Mouse (Mus musculus) limb, embryonic 15.5 days (tissue): ENCODE results near the gene Setd2. TPM values are rescaled to one million over a fixed set of nuclear protein-coding genes. Genes with fewer than 3 reads are reported as not detected.
A peak's percentile ranks its signal among the peaks of the same experiment; 100 is the strongest.

ENCODE experiments used
- ATAC-seq: fragments of 200-750 bp; cut with Nextera tagmentation; 2 replicates; pipeline ENCODE4 v1.8.0; 2017; ENCODE audit warnings: low read depth, moderate TSS enrichment; ENCODE audit not compliant: insufficient number of reproducible peaks, low FRiP score, low TSS enrichment
- H3K27ac ChIP-seq: fragments of 300-500 bp; sonication (generic); 2 replicates; pipeline ENCODE4 v1.5.1; 2015; ENCODE audit warnings: moderate library complexity, mild to moderate bottlenecking, inconsistent platforms
- H3K27me3 ChIP-seq: fragments of 300-500 bp; sonication (generic); 2 replicates; pipeline ENCODE4 v1.6.1; 2015; ENCODE audit warnings: inconsistent platforms
- H3K36me3 ChIP-seq: fragments of 300-500 bp; sonication (generic); 2 replicates; pipeline ENCODE4 v1.6.1; 2015; ENCODE audit warnings: inconsistent platforms
- H3K4me1 ChIP-seq: fragments of 300-500 bp; sonication (generic); 2 replicates; pipeline ENCODE4 v1.6.1; 2015; ENCODE audit warnings: inconsistent platforms
- H3K4me2 ChIP-seq: fragments of 300-500 bp; sonication (generic); 2 replicates; pipeline ENCODE4 v1.6.1; 2015; ENCODE audit warnings: mild to moderate bottlenecking, inconsistent platforms
- H3K4me3 ChIP-seq: fragments of 300-500 bp; sonication (generic); 2 replicates; pipeline ENCODE4 v1.5.1; 2015; ENCODE audit warnings: mild to moderate bottlenecking, inconsistent platforms
- H3K9ac ChIP-seq: fragments of 300-500 bp; sonication (generic); 2 replicates; pipeline ENCODE4 v1.6.1; 2015; ENCODE audit warnings: inconsistent platforms
- H3K9me3 ChIP-seq: fragments of 300-500 bp; sonication (generic); 2 replicates; pipeline ENCODE4 v1.6.1; 2016; ENCODE audit warnings: inconsistent platforms
- WGBS: fragments of 180-500 bp; shearing (Covaris S2); methylation state at CpG from one replicate; pipeline ENCODE4 v1.1.7; 2015; 5-methylcytosine and 5-hydroxymethylcytosine counted together
- polyA plus RNA-seq: library from polyadenylated mRNA; unstranded; fragments of >200 nt; fragmentation: Nextera tagmentation; extraction: Ambion mirVana; gene quantifications from 2 replicates; pipeline ENCODE4 v1.2.1, GENCODE M21; 2015

Gene Setd2
- polyA plus RNA-seq, 1 experiment from 2014 or later: 34.0 TPM

GRCm38 (mm10) chr9:110538511-110538910 lies 6.1 kb downstream of the Setd2 start:
- H3K4me1 ChIP-seq: peaks cover 18% of the 10 kb centered on the region
- no peaks in the 10 kb centered on the region for H3K9me3 ChIP-seq
- ATAC-seq: no peak
- no peak overlapping the region for H3K4me2 ChIP-seq
- no peak overlapping the region for H3K4me3 ChIP-seq
- no peaks in the 10 kb centered on the region for H3K27me3 ChIP-seq
- 0 out of 2 replicates have a peak, but pooled peaks cover 5% of the 10 kb centered on the region for H3K36me3 ChIP-seq
- no peak overlapping the region for H3K27ac ChIP-seq
- H3K9ac ChIP-seq: no peak overlapping the region

DNA sequence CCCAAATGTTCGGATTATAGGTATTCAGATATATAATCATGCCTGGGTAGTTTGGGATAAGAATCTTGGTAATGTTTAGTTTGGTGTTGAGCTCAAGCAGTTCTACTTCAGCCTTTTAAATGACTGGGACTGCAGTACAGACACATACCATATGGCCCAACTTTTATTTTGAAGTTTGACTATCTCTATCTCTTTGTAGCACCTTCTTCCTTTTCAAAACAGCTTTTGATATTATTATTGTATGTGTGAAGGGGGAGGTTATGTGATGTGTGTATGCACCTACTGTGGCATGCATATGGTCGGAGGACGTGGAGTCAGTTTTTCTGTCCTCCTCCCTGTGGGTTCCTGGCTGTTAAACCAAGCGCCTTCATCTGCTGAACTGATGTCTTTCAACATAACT lies 9.6 kb downstream of the Setd2 start:
- no peak overlapping the region for H3K27ac ChIP-seq
- H3K9ac ChIP-seq: no peak overlapping the region
- H3K27me3 ChIP-seq: no peaks in the 10 kb centered on the region
- no peak overlapping the region for H3K4me2 ChIP-seq
- no peak overlapping the region for H3K4me3 ChIP-seq
- 0 out of 2 replicates have a peak, but pooled peaks cover 5% of the 10 kb centered on the region for H3K36me3 ChIP-seq
- no peak for ATAC-seq
- WGBS: 85% methylated on average over 4 of the region's 4 CpGs
- no peaks in the 10 kb centered on the region for H3K4me1 ChIP-seq
- no peaks in the 10 kb centered on the region for H3K9me3 ChIP-seq

DNA sequence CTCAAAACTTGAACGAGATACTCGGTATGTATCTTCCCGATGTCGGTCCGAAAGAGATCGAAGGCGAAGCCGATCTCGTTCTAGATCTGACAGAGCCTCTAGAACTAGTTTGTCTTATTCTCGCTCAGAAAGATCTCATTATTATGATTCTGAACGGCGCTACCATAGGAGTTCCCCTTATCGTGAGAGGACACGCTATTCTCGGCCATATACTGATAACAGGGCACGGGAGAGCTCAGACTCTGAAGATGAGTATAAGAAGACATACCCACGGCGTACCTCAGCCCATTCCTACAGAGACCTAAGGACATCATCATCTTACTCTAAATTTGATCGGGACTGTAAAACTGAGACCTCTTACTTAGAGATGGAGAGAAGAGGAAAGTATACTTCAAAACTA lies 15.9 kb downstream of the Setd2 start:
- no peak overlapping the region for H3K27ac ChIP-seq
- H3K4me2 ChIP-seq: no peak overlapping the region
- H3K27me3 ChIP-seq: no peaks in the 10 kb centered on the region
- no peak overlapping the region for H3K4me3 ChIP-seq
- H3K36me3 ChIP-seq: peaks cover 57% of the 10 kb centered on the region
- H3K4me1 ChIP-seq: no peaks in the 10 kb centered on the region
- WGBS: 96% methylated on average over 19 of the region's 19 CpGs
- H3K9ac ChIP-seq: no peak overlapping the region
- ATAC-seq: no peak
- H3K9me3 ChIP-seq: no peaks in the 10 kb centered on the region

- no peak overlapping the region for H3K4me3 ChIP-seq
- no peaks in the 10 kb centered on the region for H3K4me1 ChIP-seq
- H3K9me3 ChIP-seq: no peaks in the 10 kb centered on the region
- no peak overlapping the region for H3K9ac ChIP-seq
- no peak overlapping the region for H3K27ac ChIP-seq
- no peak overlapping the region for H3K4me2 ChIP-seq
- ATAC-seq: no peak
- no peaks in the 10 kb centered on the region for H3K27me3 ChIP-seq
- H3K36me3 ChIP-seq: peaks cover 72% of the 10 kb centered on the region
Measured at GRCm38 (mm10) chr9:110568309-110568708, 35.9 kb downstream of the Setd2 start.

GRCm38 (mm10) chr9:110582161-110582560 lies 49.8 kb downstream of the Setd2 start:
- Histone ChIP-seq H3K36me3 (peaks cover 21% of the 10 kb centered on the region), H3K9me3 (no peaks in the 10 kb centered on the region), H3K27me3 (no peaks in the 10 kb centered on the region), H3K4me2 (no peak overlapping the region), H3K4me3 (no peak overlapping the region), H3K4me1 (no peaks in the 10 kb centered on the region), H3K27ac (no peak overlapping the region), H3K9ac (no peak overlapping the region)
- 86% methylated on average over 2 of the region's 2 CpGs for WGBS
- ATAC-seq: no peak

DNA sequence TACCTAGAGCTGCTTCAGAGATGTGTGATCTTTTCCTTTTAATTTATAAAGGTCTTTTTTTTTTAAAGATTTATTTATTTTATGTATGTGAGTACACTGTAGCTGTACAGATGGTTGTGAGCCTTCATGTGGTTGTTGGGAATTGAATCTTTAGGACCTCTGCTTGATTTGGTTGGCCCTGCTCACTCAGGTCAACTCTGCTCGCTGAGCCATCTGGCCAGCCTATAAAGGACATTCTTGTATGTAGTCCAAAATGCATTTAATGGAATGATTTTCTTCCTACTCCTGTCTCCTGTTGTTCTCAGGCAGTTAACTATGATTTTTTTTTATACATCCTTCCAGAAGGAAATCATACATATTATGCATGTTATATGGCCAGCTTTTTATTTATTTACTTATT lies 51.1 kb downstream of the Setd2 start:
- Histone ChIP-seq H3K27me3 (no peaks in the 10 kb centered on the region), H3K36me3 (peaks cover 14% of the 10 kb centered on the region)

DNA sequence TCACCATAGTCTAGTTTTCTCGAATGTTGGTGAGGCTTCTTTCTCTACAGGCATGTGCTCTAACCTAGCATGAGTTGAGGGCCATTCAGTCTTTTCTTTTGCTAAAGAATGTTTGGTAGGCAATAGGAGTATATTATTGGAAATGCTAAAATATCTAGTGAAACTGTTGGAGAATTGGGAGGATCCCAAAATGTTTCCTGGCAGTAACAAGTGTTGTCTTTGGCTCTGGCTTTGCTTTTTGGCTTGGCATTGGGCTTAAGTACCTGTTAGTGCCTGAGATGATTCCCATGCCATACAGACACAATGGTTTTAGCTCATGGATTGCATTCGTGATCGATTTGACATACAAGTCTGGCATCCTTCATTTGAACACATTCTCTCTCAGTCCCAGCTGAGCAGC lies 79.1 kb downstream of the Setd2 start:
- Histone ChIP-seq H3K4me1 (no peaks in the 10 kb centered on the region), H3K4me3 (no peak overlapping the region), H3K36me3 (peaks cover 59% of the 10 kb centered on the region), H3K9ac (no peak overlapping the region), H3K27ac (no peak overlapping the region), H3K4me2 (no peak overlapping the region), H3K27me3 (no peaks in the 10 kb centered on the region), H3K9me3 (no peaks in the 10 kb centered on the region)
- WGBS: 89% methylated on average over 3 of the region's 3 CpGs
- no peak for ATAC-seq

More for the DNA sequence above, 51.1 kb downstream of the Setd2 start:
- no peak overlapping the region for H3K27ac ChIP-seq
- no peak overlapping the region for H3K9ac ChIP-seq
- no peak overlapping the region for H3K4me3 ChIP-seq
- H3K9me3 ChIP-seq: no peaks in the 10 kb centered on the region
- no peak overlapping the region for H3K4me2 ChIP-seq
- ATAC-seq: no peak
- WGBS: 41% methylated on average over 1 of the region's 1 CpGs
- no peaks in the 10 kb centered on the region for H3K4me1 ChIP-seq

GRCm38 (mm10) chr9:110617081-110617480 lies 84.7 kb downstream of the Setd2 start:
- no peak overlapping the region for H3K9ac ChIP-seq
- H3K4me3 ChIP-seq: no peak overlapping the region
- no peaks in the 10 kb centered on the region for H3K27me3 ChIP-seq
- H3K4me1 ChIP-seq: 0 out of 2 replicates have a peak, but pooled peaks cover 4% of the 10 kb centered on the region
- no peak for ATAC-seq
- no peak overlapping the region for H3K4me2 ChIP-seq
- H3K27ac ChIP-seq: 0 out of 2 replicates have a peak overlapping the region, but pooled peaks have one; percentile 11
- peaks cover 71% of the 10 kb centered on the region for H3K36me3 ChIP-seq
- H3K9me3 ChIP-seq: no peaks in the 10 kb centered on the region
- 80% methylated on average over 3 of the region's 3 CpGs for WGBS

GRCm38 (mm10) chr9:110620180-110620579 lies 87.8 kb downstream of the Setd2 start:
- Histone ChIP-seq H3K36me3 (peaks cover 65% of the 10 kb centered on the region), H3K9me3 (no peaks in the 10 kb centered on the region), H3K4me1 (peaks cover 29% of the 10 kb centered on the region), H3K4me3 (no peak overlapping the region), H3K27me3 (no peaks in the 10 kb centered on the region), H3K9ac (no peak overlapping the region), H3K4me2 (no peak overlapping the region), H3K27ac (0 out of 2 replicates have a peak overlapping the region, but pooled peaks have one; percentile 43)
- 78% methylated on average over 7 of the region's 7 CpGs for WGBS
- ATAC-seq: no peak

DNA sequence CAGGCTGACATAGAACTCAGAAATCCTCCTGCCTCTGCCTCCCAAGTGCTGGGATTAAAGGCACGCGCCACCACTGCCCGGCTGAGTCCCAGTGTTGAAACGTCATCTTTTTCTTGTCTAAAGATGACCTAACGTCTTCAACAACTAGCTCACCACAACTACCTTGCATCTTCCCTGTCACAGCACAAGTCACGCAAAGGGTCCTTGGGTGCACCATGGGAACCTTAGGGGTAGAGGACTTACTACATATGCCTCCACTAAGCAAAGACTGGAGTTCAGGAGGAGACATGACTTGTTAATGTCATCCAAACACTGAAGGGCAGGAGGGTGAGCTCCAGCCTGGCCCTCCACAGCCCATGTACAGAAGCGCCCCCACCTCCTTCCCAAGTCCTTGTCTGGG lies 88.3 kb downstream of the Setd2 start:
- no peaks in the 10 kb centered on the region for H3K9me3 ChIP-seq

DNA sequence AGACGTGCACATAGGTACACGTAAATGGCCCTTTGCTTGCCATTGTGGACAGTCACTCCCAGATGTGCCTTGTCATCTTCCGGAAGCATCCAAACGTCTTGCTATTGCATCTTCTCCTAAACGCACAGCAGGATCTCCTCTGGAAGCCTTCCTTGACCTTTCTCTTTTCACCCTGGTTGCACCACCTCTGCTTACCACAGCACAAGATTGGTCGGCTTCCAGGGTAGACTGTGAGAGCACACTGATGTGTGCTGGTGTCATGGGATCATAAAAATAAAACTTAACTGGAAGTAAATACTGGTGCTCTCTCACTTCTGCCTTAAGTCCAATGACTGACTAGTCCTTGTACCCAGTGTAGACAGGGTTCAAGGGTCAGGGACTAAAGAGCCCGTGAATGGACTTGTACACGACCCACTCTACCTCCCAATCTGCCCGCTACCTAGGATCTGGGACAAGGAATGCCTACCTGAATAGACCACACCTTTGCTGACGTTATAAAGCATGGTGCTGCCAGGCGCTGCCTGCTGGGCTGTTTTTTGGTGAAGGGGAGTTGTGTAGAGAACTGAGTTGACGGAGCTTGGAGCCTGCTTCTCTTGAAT lies 90.3 kb downstream of the Setd2 start:
- no peak overlapping the region for H3K9ac ChIP-seq
- peaks cover 38% of the 10 kb centered on the region for H3K4me1 ChIP-seq
- no peaks in the 10 kb centered on the region for H3K9me3 ChIP-seq
- peak overlapping the region; percentile 87; the same call in 1 of the 2 replicates for H3K27ac ChIP-seq
- H3K27me3 ChIP-seq: no peaks in the 10 kb centered on the region
- no peak overlapping the region; the same call in 1 of the 2 replicates for H3K4me2 ChIP-seq
- 81% methylated on average over 12 of the region's 12 CpGs for WGBS
- no peak overlapping the region for H3K4me3 ChIP-seq
- peaks cover 46% of the 10 kb centered on the region for H3K36me3 ChIP-seq
- no peak for ATAC-seq

More for the DNA sequence above, 88.3 kb downstream of the Setd2 start:
- Histone ChIP-seq H3K36me3 (peaks cover 60% of the 10 kb centered on the region), H3K4me2 (no peak overlapping the region), H3K27me3 (no peaks in the 10 kb centered on the region), H3K9ac (no peak overlapping the region), H3K4me3 (no peak overlapping the region), H3K4me1 (peaks cover 34% of the 10 kb centered on the region), H3K27ac (no peak overlapping the region)
- ATAC-seq: no peak
- 95% methylated on average over 7 of the region's 7 CpGs for WGBS

GRCm38 (mm10) chr9:110623416-110624195 lies 91.2 kb downstream of the Setd2 start:
- H3K36me3 ChIP-seq: peaks cover 37% of the 10 kb centered on the region
- no peak; the same call in 1 of the 2 replicates for ATAC-seq
- 26% methylated on average over 8 of the region's 8 CpGs for WGBS

More at GRCm38 (mm10) chr9:110623416-110624195, 91.2 kb downstream of the Setd2 start:
- H3K4me3 ChIP-seq: peak overlapping the region; percentile 45
- H3K4me1 ChIP-seq: peaks cover 38% of the 10 kb centered on the region
- H3K27ac ChIP-seq: peak overlapping the region; percentile 87
- H3K4me2 ChIP-seq: peak overlapping the region; percentile 81
- H3K27me3 ChIP-seq: no peaks in the 10 kb centered on the region
- H3K9me3 ChIP-seq: no peaks in the 10 kb centered on the region
- H3K9ac ChIP-seq: peak overlapping the region; percentile 47; the same call in 1 of the 2 replicates
